Mouse (Mus musculus) intestine, embryonic 16.5 days (tissue): ENCODE results near the gene Zfp182. TPM values are rescaled to one million over a fixed set of nuclear protein-coding genes. Genes with fewer than 3 reads are reported as not detected.

Experiments used
- polyA plus RNA-seq: library from polyadenylated mRNA; unstranded; fragments of >200 nt; fragmentation: Nextera tagmentation; extraction: Ambion mirVana; gene quantifications from 2 replicates; pipeline ENCODE4 v1.2.1, GENCODE M21; 2015

Zfp182 gene
- polyA plus RNA-seq, 1 experiment from 2014 or later = 4.1 TPM

Other genes with a start within 250 kb of the Zfp182 start
- 14.2 and 16.9 TPM in 2 replicates for gene Timp1, start 192.2 kb downstream of the Zfp182 start, polyA plus RNA-seq
- 1.2 and 1.5 TPM in 2 replicates for gene Syn1, start 141.3 kb downstream of the Zfp182 start, polyA plus RNA-seq
- 7.0 and 8.0 TPM in 2 replicates for gene Cfp, start 130.8 kb downstream of the Zfp182 start, polyA plus RNA-seq
- 7.3 and 7.6 TPM in 2 replicates for gene Elk1, start 111.7 kb downstream of the Zfp182 start, polyA plus RNA-seq
- gene Uxt, start 100.3 kb downstream of the Zfp182 start, polyA plus RNA-seq = 59.3 and 63.5 TPM in 2 replicates
- not detected in 2 replicates for gene Spaca5, start 6.1 kb upstream of the Zfp182 start, polyA plus RNA-seq
- 1.0 and 1.1 TPM in 2 replicates for gene Zfp300, start 27.2 kb upstream of the Zfp182 start, polyA plus RNA-seq
- not detected in 2 replicates for gene Ssxa1, start 53.5 kb upstream of the Zfp182 start, polyA plus RNA-seq
- not detected in 2 replicates for gene Gm21876, start 113.3 kb upstream of the Zfp182 start, polyA plus RNA-seq